Mouse (Mus musculus) lung, adult 2 months (tissue): Measurements from ENCODE around the gene Srrm1.

ENCODE experiments used
- CTCF ChIP-seq: fragments of 200-500 bp; IDR thresholded peaks from 2 replicates; pipeline ENCODE4 v1.5.1; 2011; ENCODE audit warnings: mild to moderate bottlenecking, low read length, control low read depth; ENCODE audit not compliant: insufficient read depth
- POLR2A ChIP-seq: fragments of 200-500 bp; IDR thresholded peaks from 2 replicates; pipeline ENCODE4 v1.6.1; 2011; ENCODE audit warnings: low read depth, mild to moderate bottlenecking, control low read depth, low read length, borderline replicate concordance; ENCODE audit errors: extremely low read depth

DNA sequence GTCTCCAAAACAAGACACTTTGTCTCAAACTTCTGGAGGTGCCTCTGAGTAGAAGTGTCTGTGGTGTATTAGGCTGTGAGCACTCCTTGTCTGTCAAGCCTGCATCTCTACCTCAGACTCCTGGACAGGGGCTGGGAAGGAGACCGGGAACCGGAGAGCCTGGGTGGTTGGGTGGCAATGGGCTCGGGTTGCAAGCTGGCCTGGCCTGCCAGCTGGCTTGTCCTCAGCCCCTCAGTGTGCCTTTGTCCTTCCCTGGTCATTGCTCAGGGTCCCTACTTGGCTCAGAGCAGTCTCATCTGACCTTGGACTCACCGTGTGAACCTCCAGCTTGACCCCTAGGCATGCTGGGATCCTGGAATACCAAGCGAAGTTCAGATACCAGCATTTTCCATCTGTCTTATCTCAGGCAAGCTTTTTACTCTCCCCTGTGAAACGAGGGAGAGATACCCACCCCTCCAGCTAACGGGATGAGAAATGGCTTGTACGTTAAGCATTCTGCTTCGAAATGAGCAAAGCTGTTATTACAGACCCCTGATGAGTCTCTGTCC lies 43.9 kb downstream of the Srrm1 start:
- TF ChIP-seq CTCF, result no peak
- TF ChIP-seq POLR2A, result no peak
